Mouse (Mus musculus) ovary, postnatal 14 days (tissue): ENCODE data around the gene Vmn2r22.
"Not testable (repeated sequence)": the region's sequence is repeated elsewhere in the genome, so short reads cannot be mapped to it uniquely, and the experiment has no call there.

Experiments
- DNase-seq: peaks from one replicate; pipeline ENCODE4 v3.0.0; 2022; ENCODE audit warnings: low spot score

The Vmn2r22 gene

DNA sequence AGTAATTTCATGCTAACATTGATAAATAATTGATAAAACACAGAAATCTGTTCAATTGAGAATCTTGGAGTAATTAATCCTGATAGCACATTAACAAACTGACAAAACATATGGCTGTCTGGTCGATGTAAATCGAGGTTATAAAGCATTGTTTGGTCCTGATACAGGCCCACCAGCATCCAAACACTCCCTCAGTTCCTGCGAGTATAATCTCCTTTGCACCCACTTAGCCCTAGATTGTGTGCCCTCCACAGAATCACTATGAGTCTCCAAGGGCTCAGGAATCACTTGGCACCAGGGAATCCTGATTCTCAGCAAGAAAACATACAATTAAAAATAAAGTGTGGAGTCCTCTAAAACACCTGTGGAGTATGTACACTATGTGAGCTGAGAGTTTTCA, at the start of gene Vmn2r22:
Vmn2r22 (minus strand) TSS at position 101 of the 400 bp plus-strand sequence.
- not testable (repeated sequence) for DNase-seq

DNA sequence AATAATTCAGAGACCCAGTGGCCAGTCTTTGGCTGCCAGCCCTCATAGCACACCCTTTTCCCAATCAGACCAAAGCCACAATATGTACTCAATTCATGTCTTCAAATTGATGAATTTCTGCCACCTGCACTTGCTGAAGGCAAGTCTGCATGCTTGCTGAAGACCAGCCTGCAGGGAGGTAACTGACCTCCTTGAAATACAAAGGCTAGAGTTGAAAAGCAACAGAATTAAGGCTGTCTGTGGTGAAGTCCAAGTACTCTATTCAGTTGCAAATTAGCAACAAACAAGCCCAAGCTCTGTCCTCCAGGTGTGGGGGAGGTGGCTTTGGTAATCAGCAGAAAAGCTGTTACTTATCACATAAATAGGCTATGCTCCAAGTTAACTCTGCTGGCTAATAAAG, 46.7 kb upstream of the Vmn2r22 start:
- no peak for DNase-seq

DNA sequence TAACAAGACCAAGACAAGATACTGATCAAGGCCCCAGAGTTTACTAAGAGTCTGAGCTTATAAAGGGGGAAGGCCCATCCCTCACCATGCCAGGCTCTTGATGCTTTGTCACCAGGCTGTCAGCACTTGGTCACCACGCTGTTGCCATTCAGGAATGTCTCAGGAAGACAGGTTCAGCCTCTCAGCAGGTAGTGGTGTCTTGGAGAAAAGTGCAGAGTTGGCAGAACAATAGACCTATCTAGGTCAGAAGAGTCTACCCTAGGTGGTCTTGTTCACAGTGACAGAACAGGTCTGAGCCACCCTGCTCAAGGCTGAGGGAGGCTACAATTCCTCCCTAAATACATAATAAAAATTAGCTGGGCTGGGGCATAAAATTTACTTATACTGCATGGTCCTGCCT, 46.1 kb upstream of the Vmn2r22 start:
- not testable (repeated sequence) for DNase-seq

- no peak for DNase-seq
Measured at GRCm38 (mm10) chr6:123657040-123657439, 6.5 kb upstream of the Vmn2r22 start.

GRCm38 (mm10) chr6:123639394-123639793, 11.1 kb downstream of the Vmn2r22 start:
- not testable (repeated sequence) for DNase-seq

DNA sequence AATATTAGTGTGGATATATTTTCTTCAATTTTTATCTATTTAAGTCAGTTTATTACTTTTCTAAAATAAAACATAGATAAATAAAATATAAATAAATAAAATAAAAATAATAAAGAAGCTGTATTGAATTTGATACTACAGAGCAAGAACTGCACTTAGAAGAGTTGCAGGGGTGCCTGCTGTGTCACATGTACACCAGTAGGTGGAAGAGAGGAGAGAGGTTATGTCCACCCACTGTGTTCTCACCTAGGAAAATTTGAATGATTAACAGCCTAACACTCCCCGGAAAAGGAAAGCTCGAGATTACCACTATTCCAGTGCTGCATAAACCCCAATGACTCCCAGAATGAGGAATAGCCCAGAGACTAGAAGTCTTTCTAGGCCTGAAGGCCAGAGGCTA, 26.7 kb downstream of the Vmn2r22 start:
- DNase-seq = not testable (repeated sequence)

DNA sequence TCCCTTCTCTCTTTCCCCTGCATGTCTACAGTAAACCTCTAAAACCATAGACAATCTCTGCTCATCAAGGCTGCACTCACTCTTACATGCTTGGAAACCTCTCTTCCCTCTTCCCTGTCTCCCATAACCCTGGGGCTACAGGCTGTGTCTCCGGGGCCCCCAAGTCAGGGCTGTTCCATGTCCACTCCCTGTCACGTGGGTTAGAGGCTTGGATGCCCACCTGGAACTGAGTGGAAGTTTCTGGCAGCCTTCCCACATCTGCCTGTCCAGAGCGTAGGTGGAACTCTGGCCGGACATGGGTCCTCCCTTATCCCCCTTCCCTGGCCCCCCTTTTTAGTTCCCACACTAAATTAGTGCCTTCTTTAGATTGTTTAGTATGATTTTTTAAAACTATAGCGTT, 62.2 kb downstream of the Vmn2r22 start:
- DNase-seq = not testable (repeated sequence)

DNA sequence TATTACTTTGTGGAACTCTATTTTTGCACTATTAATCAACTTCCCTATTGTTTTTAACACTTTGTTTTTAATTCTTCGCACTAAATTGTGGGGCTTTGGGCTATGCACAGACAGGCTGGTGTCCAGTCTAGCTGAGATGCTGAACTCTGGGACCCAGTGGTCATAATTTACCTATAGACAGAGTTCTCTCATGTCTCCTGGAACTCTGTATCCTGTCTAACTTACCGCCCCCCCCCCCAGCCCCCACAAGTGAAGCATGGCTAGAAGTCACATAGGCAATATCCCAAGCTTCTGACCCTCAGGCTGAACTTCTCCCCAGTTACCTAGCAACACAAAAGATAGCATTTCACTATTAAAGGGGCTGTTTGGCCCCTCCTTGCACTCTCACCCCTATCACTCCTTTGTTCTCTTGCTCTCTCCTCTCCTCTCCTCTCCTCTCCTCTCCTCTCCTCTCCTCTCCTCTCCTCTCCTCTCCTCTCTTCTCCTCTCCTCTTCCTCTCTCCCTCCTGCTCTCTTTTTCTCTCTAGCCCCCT, 62.7 kb downstream of the Vmn2r22 start:
- not testable (repeated sequence) for DNase-seq

DNA sequence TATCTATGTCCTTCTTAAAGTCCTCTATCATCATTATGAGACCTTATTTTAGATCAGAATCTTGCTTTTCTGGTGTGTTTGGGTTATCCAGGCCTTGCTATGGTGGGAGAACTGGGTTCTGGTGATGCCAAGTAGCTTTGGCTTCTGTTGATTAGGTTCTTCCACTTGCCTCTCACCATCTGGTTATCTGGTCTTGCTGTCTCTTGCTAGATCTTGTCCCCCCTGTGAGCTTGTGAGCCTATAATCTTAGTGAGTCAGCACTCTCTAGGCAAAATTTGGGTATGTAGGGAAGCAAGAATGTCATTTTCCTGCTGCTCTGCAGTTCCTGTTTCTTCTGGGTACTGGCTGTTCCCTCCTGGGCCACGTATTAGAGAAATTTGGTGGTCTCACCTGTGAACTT, 66.5 kb downstream of the Vmn2r22 start:
- DNase-seq = not testable (repeated sequence)

DNA sequence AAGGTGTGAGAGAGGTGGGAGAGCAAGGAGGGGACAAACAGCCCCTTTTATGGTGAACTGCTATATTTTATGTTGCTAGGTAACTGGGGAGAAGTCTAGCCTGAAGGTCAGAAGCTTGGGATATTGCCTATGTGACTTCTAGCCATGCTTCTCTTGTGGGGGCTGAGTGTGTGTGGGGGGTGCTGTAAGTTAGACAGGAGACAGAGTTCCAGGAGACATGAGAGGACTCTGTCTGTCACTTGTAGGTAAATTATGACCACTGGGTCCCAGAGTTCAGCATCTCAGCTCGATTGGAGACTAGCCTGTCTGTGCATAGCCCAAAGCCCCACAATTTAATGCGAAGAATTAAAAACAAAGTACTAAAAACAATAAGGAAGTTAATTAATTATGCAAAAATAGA, 75.8 kb downstream of the Vmn2r22 start:
- DNase-seq = not testable (repeated sequence)
